Mouse (Mus musculus): ENCODE measurements around the gene Actr2. TPM values are rescaled to one million over a fixed set of nuclear protein-coding genes. Genes with fewer than 3 reads are reported as not detected.

Actr2 gene
- polyA plus RNA-seq, 1 experiment from 2014 or later = 126 TPM

GRCm38 (mm10) chr11:20028396-20028795 is 84.3 kb downstream of the Actr2 start:
- Histone ChIP-seq H3K9ac (no peak overlapping the region), H3K9me3 (peaks cover 4% of the 10 kb centered on the region), H3K27ac (no peak overlapping the region), H3K27me3 (no peaks in the 10 kb centered on the region), H3K4me3 (no peak overlapping the region), H3K4me1 (no peaks in the 10 kb centered on the region), H3K4me2 (no peak overlapping the region), H3K36me3 (peaks cover 10% of the 10 kb centered on the region)
- no peak for ATAC-seq (ENCODE audit: insufficient number of reproducible peaks, insufficient read depth, low FRiP score, low TSS enrichment, low read depth)
- 84% methylated on average over 6 of the region's 6 CpGs for WGBS

- Histone ChIP-seq H3K4me2 (no peak overlapping the region), H3K4me3 (no peak overlapping the region), H3K9ac (no peak overlapping the region), H3K27ac (no peak overlapping the region), H3K27me3 (no peaks in the 10 kb centered on the region), H3K4me1 (no peaks in the 10 kb centered on the region), H3K36me3 (peaks cover 17% of the 10 kb centered on the region), H3K9me3 (peaks cover 4% of the 10 kb centered on the region)
- 75% methylated on average over 9 of the region's 9 CpGs for WGBS
- no peak for ATAC-seq (ENCODE audit: insufficient number of reproducible peaks, insufficient read depth, low FRiP score, low TSS enrichment, low read depth)
Measured at GRCm38 (mm10) chr11:20027719-20028118, 85.0 kb downstream of the Actr2 start.

- WGBS = 39% methylated on average over 11 of the region's 11 CpGs
- Histone ChIP-seq H3K4me3 (no peak overlapping the region), H3K4me1 (no peaks in the 10 kb centered on the region), H3K9me3 (peaks cover 11% of the 10 kb centered on the region), H3K27me3 (no peaks in the 10 kb centered on the region), H3K36me3 (peaks cover 34% of the 10 kb centered on the region), H3K27ac (no peak overlapping the region), H3K4me2 (no peak overlapping the region), H3K9ac (no peak overlapping the region)
- no peak for ATAC-seq (ENCODE audit: insufficient number of reproducible peaks, insufficient read depth, low FRiP score, low TSS enrichment, low read depth)
Measured at GRCm38 (mm10) chr11:20025899-20026298, 86.8 kb downstream of the Actr2 start.

- Histone ChIP-seq H3K4me2 (no peak overlapping the region), H3K4me3 (no peak overlapping the region), H3K9me3 (peaks cover 39% of the 10 kb centered on the region), H3K27me3 (no peaks in the 10 kb centered on the region), H3K9ac (no peak overlapping the region), H3K4me1 (no peaks in the 10 kb centered on the region), H3K27ac (no peak overlapping the region), H3K36me3 (peaks cover 63% of the 10 kb centered on the region)
- ATAC-seq (ENCODE audit: insufficient number of reproducible peaks, insufficient read depth, low FRiP score, low TSS enrichment, low read depth) = no peak
- WGBS = 92% methylated on average over 14 of the region's 14 CpGs
Measured at GRCm38 (mm10) chr11:20022911-20023482, 89.7 kb downstream of the Actr2 start.

- Histone ChIP-seq H3K27me3 (no peaks in the 10 kb centered on the region), H3K9ac (no peak overlapping the region), H3K4me3 (no peak overlapping the region), H3K4me1 (no peaks in the 10 kb centered on the region), H3K36me3 (peaks cover 69% of the 10 kb centered on the region), H3K9me3 (peaks cover 44% of the 10 kb centered on the region), H3K27ac (no peak overlapping the region), H3K4me2 (no peak overlapping the region)
- ATAC-seq (ENCODE audit: insufficient number of reproducible peaks, insufficient read depth, low FRiP score, low TSS enrichment, low read depth) = no peak
- 91% methylated on average over 2 of the region's 2 CpGs for WGBS
Measured at GRCm38 (mm10) chr11:20022462-20022861, 90.3 kb downstream of the Actr2 start.

GRCm38 (mm10) chr11:20020720-20021119 is 92.0 kb downstream of the Actr2 start:
- Histone ChIP-seq H3K4me2 (no peak overlapping the region), H3K27me3 (no peaks in the 10 kb centered on the region), H3K27ac (no peak overlapping the region), H3K4me1 (no peaks in the 10 kb centered on the region), H3K4me3 (no peak overlapping the region), H3K9ac (no peak overlapping the region), H3K9me3 (peaks cover 50% of the 10 kb centered on the region), H3K36me3 (peaks cover 85% of the 10 kb centered on the region)
- WGBS = 99% methylated on average over 35 of the region's 35 CpGs
- no peak for ATAC-seq (ENCODE audit: insufficient number of reproducible peaks, insufficient read depth, low FRiP score, low TSS enrichment, low read depth)

GRCm38 (mm10) chr11:20018905-20019304 is 93.8 kb downstream of the Actr2 start:
- Histone ChIP-seq H3K27me3 (no peaks in the 10 kb centered on the region), H3K27ac (no peak overlapping the region), H3K9me3 (peaks cover 50% of the 10 kb centered on the region), H3K4me2 (no peak overlapping the region), H3K9ac (no peak overlapping the region), H3K4me1 (no peaks in the 10 kb centered on the region), H3K36me3 (peaks cover 92% of the 10 kb centered on the region), H3K4me3 (no peak overlapping the region)
- no peak for ATAC-seq (ENCODE audit: insufficient number of reproducible peaks, insufficient read depth, low FRiP score, low TSS enrichment, low read depth)
- WGBS = 94% methylated on average over 2 of the region's 2 CpGs

- no peak overlapping the region for H3K4me2 ChIP-seq
- peaks cover 89% of the 10 kb centered on the region for H3K36me3 ChIP-seq
- H3K27me3 ChIP-seq = no peaks in the 10 kb centered on the region
- ATAC-seq (ENCODE audit: insufficient number of reproducible peaks, insufficient read depth, low FRiP score, low TSS enrichment, low read depth) = no peak
- H3K4me3 ChIP-seq = no peak overlapping the region
- H3K27ac ChIP-seq = no peak overlapping the region
- no peaks in the 10 kb centered on the region for H3K4me1 ChIP-seq
- H3K9ac ChIP-seq = no peak overlapping the region
- H3K9me3 ChIP-seq = peaks cover 50% of the 10 kb centered on the region
- WGBS = 96% methylated on average over 13 of the region's 13 CpGs
Measured at GRCm38 (mm10) chr11:20017937-20018336, 94.8 kb downstream of the Actr2 start.

GRCm38 (mm10) chr11:20013366-20013765 is 99.3 kb downstream of the Actr2 start:
- Histone ChIP-seq H3K9me3 (peaks cover 15% of the 10 kb centered on the region), H3K4me3 (no peak overlapping the region), H3K36me3 (peaks cover 75% of the 10 kb centered on the region), H3K9ac (no peak overlapping the region), H3K27me3 (no peaks in the 10 kb centered on the region), H3K27ac (no peak overlapping the region), H3K4me2 (no peak overlapping the region), H3K4me1 (no peaks in the 10 kb centered on the region)
- WGBS = 98% methylated on average over 3 of the region's 3 CpGs
- no peak for ATAC-seq (ENCODE audit: insufficient number of reproducible peaks, insufficient read depth, low FRiP score, low TSS enrichment, low read depth)

Other genes starting within 250 kb of the Actr2 start
- 10.2 and 10.5 TPM in 2 replicates for gene Spred2, start 188.5 kb downstream of the Actr2 start, polyA plus RNA-seq (2015; fragmentation: Nextera tagmentation; extraction: Ambion mirVana)
- gene Rab1a, start 88.5 kb upstream of the Actr2 start, polyA plus RNA-seq (2015; fragmentation: Nextera tagmentation; extraction: Ambion mirVana) = 251 and 290 TPM in 2 replicates
- gene Cep68, start 136.5 kb upstream of the Actr2 start, polyA plus RNA-seq (2015; fragmentation: Nextera tagmentation; extraction: Ambion mirVana) = 39.0 and 39.1 TPM in 2 replicates
- gene Slc1a4, start 219.8 kb upstream of the Actr2 start, polyA plus RNA-seq (2015; fragmentation: Nextera tagmentation; extraction: Ambion mirVana) = 12.5 and 14.3 TPM in 2 replicates